Mouse (Mus musculus) bone marrow, adult 2 months (tissue): ENCODE data around the gene Ncf1.

Source experiments
- CTCF ChIP-seq: fragments of 200-500 bp; IDR thresholded peaks from 2 replicates; pipeline ENCODE4 v1.5.1; 2011; ENCODE audit warnings: low read length, control low read depth; ENCODE audit not compliant: control insufficient read depth, insufficient read depth
- POLR2A ChIP-seq: fragments of 200-500 bp; IDR thresholded peaks from 2 replicates; pipeline ENCODE4 v1.6.1; 2011; ENCODE audit warnings: low read depth, mild to moderate bottlenecking, control low read depth, low read length, borderline replicate concordance; ENCODE audit not compliant: control insufficient read depth

DNA sequence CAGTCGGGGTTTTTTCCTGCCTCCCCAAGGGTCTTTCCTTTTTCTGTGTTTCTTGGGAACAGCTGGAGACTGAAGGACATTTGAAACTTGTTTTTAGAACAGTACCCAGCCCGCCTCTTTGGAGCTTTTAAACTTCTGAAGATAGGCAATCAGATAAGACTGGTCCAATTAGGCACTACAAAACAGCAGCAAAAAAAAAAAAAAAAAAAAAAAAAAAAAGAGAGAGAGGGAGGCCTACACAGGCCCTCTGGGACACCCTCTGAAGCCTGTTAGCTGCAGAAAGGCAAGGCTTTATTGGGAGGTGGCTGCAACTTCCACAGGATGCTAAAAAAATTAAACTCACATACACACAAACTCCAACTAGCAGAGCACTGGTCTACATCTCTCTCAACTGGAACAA, 36.5 kb upstream of the Ncf1 start:
- TF ChIP-seq CTCF (no peak), POLR2A (no peak)
